Mouse (Mus musculus): ENCODE measurements at regions not wholly inside any gene's neighbourhood (a gene's known extent, or its start where the extent isn't known, plus 50 kb on each side); places are given as distances from the start of the nearest gene placed in this dataset.

GRCm38 (mm10) chr15:68656722-68657121 lies 2156.0 kb upstream of the Lrrc6 start:
- H3K9ac ChIP-seq (ENCODE audit: low read depth, low read length): no peak overlapping the region
- ATAC-seq (ENCODE audit: low FRiP score, low TSS enrichment): peak; percentile 85
- no peak overlapping the region for H3K4me3 ChIP-seq (ENCODE audit: low read length)
- no peaks in the 10 kb centered on the region for H3K9me3 ChIP-seq (ENCODE audit: control insufficient read depth, low read length)
- H3K27ac ChIP-seq (ENCODE audit: low read depth, low read length): no peak overlapping the region
- H3K4me1 ChIP-seq (ENCODE audit: control insufficient read depth, insufficient read depth, low read length): no peaks in the 10 kb centered on the region
- 19% methylated on average over 6 of the region's 6 CpGs for WGBS
- no peak overlapping the region for H3K4me2 ChIP-seq (replicated peaks; ENCODE audit: low read depth, low read length)
- no peaks in the 10 kb centered on the region for H3K27me3 ChIP-seq (ENCODE audit: control insufficient read depth, insufficient read depth, low read length)
- H3K36me3 ChIP-seq (ENCODE audit: control insufficient read depth, insufficient read depth, low read length): no peaks in the 10 kb centered on the region

- Histone ChIP-seq H3K27me3 (ENCODE audit: control insufficient read depth, insufficient read depth, low read length) (no peaks in the 10 kb centered on the region), H3K36me3 (ENCODE audit: control insufficient read depth, insufficient read depth, low read length) (no peaks in the 10 kb centered on the region), H3K27ac (ENCODE audit: low read depth, low read length) (no peak overlapping the region), H3K4me2 (replicated peaks; ENCODE audit: low read depth, low read length) (no peak overlapping the region), H3K9ac (ENCODE audit: low read depth, low read length) (no peak overlapping the region), H3K9me3 (ENCODE audit: control insufficient read depth, low read length) (no peaks in the 10 kb centered on the region), H3K4me3 (ENCODE audit: low read length) (no peak overlapping the region), H3K4me1 (ENCODE audit: control insufficient read depth, insufficient read depth, low read length) (no peaks in the 10 kb centered on the region)
- WGBS: 88% methylated on average over 3 of the region's 3 CpGs
- ATAC-seq (ENCODE audit: low FRiP score, low TSS enrichment): no peak
These were observed 2154.3 kb upstream of the Lrrc6 start for GRCm38 (mm10) chr15:68655046-68655445.

DNA sequence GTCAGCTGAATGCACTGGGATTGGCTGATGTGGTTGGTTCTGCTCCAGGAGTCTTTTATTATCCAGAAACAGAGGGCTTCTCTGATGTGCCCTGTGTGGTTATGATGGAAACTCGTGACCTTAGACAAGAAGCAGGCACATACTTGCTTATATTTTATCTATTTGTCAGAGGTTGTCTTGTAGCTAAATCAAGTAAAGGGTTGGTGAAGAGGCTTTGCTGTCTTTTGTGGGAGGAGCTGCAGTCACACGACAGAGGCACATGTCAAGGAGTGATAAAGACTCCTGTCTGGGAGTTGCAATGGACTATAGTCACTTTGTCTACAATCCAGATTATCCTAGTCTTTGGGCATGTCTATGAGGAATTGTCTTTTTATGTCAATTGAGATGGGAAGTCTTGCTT lies 2149.9 kb upstream of the Lrrc6 start:
- 57% methylated on average over 2 of the region's 2 CpGs for whole genome bisulfite sequencing
- Histone ChIP-seq H3K9ac (ENCODE audit: low read depth, low read length) (no peak overlapping the region), H3K4me3 (ENCODE audit: low read length) (no peak overlapping the region), H3K4me2 (replicated peaks; ENCODE audit: low read depth, low read length) (no peak overlapping the region), H3K27ac (ENCODE audit: low read depth, low read length) (no peak overlapping the region), H3K4me1 (ENCODE audit: control insufficient read depth, insufficient read depth, low read length) (no peaks in the 10 kb centered on the region), H3K9me3 (ENCODE audit: control insufficient read depth, low read length) (no peaks in the 10 kb centered on the region), H3K27me3 (ENCODE audit: control insufficient read depth, insufficient read depth, low read length) (no peaks in the 10 kb centered on the region), H3K36me3 (ENCODE audit: control insufficient read depth, insufficient read depth, low read length) (no peaks in the 10 kb centered on the region)
- no peak for ATAC-seq (ENCODE audit: low FRiP score, low TSS enrichment)

GRCm38 (mm10) chr15:68650033-68650432 lies 2149.3 kb upstream of the Lrrc6 start:
- 49% methylated on average over 3 of the region's 3 CpGs for WGBS
- no peaks in the 10 kb centered on the region for H3K36me3 ChIP-seq (ENCODE audit: control insufficient read depth, insufficient read depth, low read length)
- no peak overlapping the region for H3K4me2 ChIP-seq (replicated peaks; ENCODE audit: low read depth, low read length)
- no peaks in the 10 kb centered on the region for H3K27me3 ChIP-seq (ENCODE audit: control insufficient read depth, insufficient read depth, low read length)
- no peaks in the 10 kb centered on the region for H3K9me3 ChIP-seq (ENCODE audit: control insufficient read depth, low read length)
- no peak for ATAC-seq (ENCODE audit: low FRiP score, low TSS enrichment)
- no peak overlapping the region for H3K4me3 ChIP-seq (ENCODE audit: low read length)
- H3K9ac ChIP-seq (ENCODE audit: low read depth, low read length): no peak overlapping the region
- H3K4me1 ChIP-seq (ENCODE audit: control insufficient read depth, insufficient read depth, low read length): no peaks in the 10 kb centered on the region
- H3K27ac ChIP-seq (ENCODE audit: low read depth, low read length): no peak overlapping the region

DNA sequence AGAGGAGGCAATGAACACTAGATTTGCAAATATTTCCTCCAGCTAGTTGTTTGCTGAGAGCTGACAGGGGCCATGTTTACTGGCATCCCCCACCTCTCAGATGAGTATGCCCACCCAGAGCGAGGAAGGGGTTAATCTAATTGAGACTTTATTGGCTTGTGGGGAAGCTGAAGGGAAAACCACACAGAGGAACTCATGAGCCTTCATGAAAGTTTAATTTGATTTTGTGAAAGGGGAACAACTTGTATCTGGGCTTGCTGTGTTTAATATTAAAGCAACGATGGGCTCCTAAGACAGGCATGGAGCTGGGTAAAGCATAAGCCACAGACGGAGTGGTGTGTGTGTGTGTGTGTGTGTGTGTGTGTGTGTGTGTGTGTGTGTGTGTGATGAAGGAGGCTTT lies 2146.2 kb upstream of the Lrrc6 start:
- Histone ChIP-seq H3K36me3 (ENCODE audit: control insufficient read depth, insufficient read depth, low read length) (no peaks in the 10 kb centered on the region), H3K4me2 (replicated peaks; ENCODE audit: low read depth, low read length) (no peak overlapping the region), H3K9ac (ENCODE audit: low read depth, low read length) (no peak overlapping the region), H3K4me1 (ENCODE audit: control insufficient read depth, insufficient read depth, low read length) (no peaks in the 10 kb centered on the region), H3K27me3 (ENCODE audit: control insufficient read depth, insufficient read depth, low read length) (no peaks in the 10 kb centered on the region), H3K27ac (ENCODE audit: low read depth, low read length) (no peak overlapping the region), H3K4me3 (ENCODE audit: low read length) (no peak overlapping the region), H3K9me3 (ENCODE audit: control insufficient read depth, low read length) (no peaks in the 10 kb centered on the region)
- ATAC-seq (ENCODE audit: low FRiP score, low TSS enrichment): no peak
- 72% methylated on average over 3 of the region's 3 CpGs for WGBS

- no peak overlapping the region for H3K9ac ChIP-seq (ENCODE audit: low read depth, low read length)
- no peaks in the 10 kb centered on the region for H3K9me3 ChIP-seq (ENCODE audit: control insufficient read depth, low read length)
- no peak for ATAC-seq (ENCODE audit: low FRiP score, low TSS enrichment)
- H3K4me2 ChIP-seq (replicated peaks; ENCODE audit: low read depth, low read length): no peak overlapping the region
- H3K4me1 ChIP-seq (ENCODE audit: control insufficient read depth, insufficient read depth, low read length): no peaks in the 10 kb centered on the region
- H3K36me3 ChIP-seq (ENCODE audit: control insufficient read depth, insufficient read depth, low read length): no peaks in the 10 kb centered on the region
- WGBS: 96% methylated on average over 1 of the region's 1 CpGs
- H3K27ac ChIP-seq (ENCODE audit: low read depth, low read length): no peak overlapping the region
- no peak overlapping the region for H3K4me3 ChIP-seq (ENCODE audit: low read length)
- H3K27me3 ChIP-seq (ENCODE audit: control insufficient read depth, insufficient read depth, low read length): no peaks in the 10 kb centered on the region
These were observed 2144.2 kb upstream of the Lrrc6 start for GRCm38 (mm10) chr15:68644862-68645261.

DNA sequence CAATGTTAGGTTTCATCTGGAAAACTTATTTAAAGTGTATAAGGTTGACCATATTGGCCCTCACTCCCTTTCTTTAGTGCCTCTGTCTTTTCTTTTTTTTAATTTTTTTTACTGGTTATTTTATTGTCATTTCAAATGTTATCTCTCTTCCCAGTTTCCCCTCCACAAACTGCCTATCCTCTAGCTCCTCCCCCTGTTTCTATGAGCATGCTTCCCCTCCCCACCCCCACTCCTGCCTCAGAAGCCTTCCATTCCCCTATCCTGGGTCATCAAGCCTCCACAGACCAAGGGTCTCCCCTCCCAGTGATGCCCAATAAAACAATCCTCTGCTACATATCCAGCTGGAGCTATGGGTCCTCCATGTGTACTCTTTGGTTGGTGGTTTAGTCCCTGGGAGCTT lies 2134.9 kb upstream of the Lrrc6 start:
- H3K27ac ChIP-seq (ENCODE audit: low read depth, low read length): no peak overlapping the region
- H3K36me3 ChIP-seq (ENCODE audit: control insufficient read depth, insufficient read depth, low read length): no peaks in the 10 kb centered on the region
- H3K9ac ChIP-seq (ENCODE audit: low read depth, low read length): no peak overlapping the region
- no peak overlapping the region for H3K4me3 ChIP-seq (ENCODE audit: low read length)
- H3K9me3 ChIP-seq (ENCODE audit: control insufficient read depth, low read length): no peaks in the 10 kb centered on the region
- no peak overlapping the region for H3K4me2 ChIP-seq (replicated peaks; ENCODE audit: low read depth, low read length)
- H3K4me1 ChIP-seq (ENCODE audit: control insufficient read depth, insufficient read depth, low read length): no peaks in the 10 kb centered on the region
- H3K27me3 ChIP-seq (ENCODE audit: control insufficient read depth, insufficient read depth, low read length): no peaks in the 10 kb centered on the region
- no peak for ATAC-seq (ENCODE audit: low FRiP score, low TSS enrichment)

GRCm38 (mm10) chr15:68626976-68627375 lies 2126.3 kb upstream of the Lrrc6 start:
- H3K27ac ChIP-seq (ENCODE audit: low read depth, low read length): no peak overlapping the region
- WGBS: 79% methylated on average over 4 of the region's 4 CpGs
- no peak overlapping the region for H3K4me2 ChIP-seq (replicated peaks; ENCODE audit: low read depth, low read length)
- no peaks in the 10 kb centered on the region for H3K9me3 ChIP-seq (ENCODE audit: control insufficient read depth, low read length)
- H3K4me1 ChIP-seq (ENCODE audit: control insufficient read depth, insufficient read depth, low read length): no peaks in the 10 kb centered on the region
- ATAC-seq (ENCODE audit: low FRiP score, low TSS enrichment): no peak
- H3K9ac ChIP-seq (ENCODE audit: low read depth, low read length): no peak overlapping the region
- H3K36me3 ChIP-seq (ENCODE audit: control insufficient read depth, insufficient read depth, low read length): no peaks in the 10 kb centered on the region
- H3K4me3 ChIP-seq (ENCODE audit: low read length): no peak overlapping the region
- no peaks in the 10 kb centered on the region for H3K27me3 ChIP-seq (ENCODE audit: control insufficient read depth, insufficient read depth, low read length)

DNA sequence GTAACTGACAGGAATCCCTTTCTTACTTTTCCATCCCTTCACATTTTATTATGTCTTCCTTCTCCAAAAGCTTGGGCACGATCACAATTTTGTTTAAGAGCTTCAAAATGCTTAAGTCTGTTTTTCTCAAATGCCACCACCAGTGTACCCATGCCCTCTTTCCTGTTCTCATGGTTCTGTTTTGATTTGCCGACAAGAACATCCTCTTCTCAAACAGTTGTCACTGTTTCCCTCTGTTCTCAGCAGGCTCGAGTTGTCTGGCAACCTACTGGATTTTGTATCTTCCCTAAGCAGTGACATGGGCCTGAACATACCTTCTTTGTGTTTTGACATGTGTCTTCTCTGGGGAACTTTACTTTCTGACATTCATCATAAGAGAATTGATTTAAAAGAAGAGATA lies 2124.1 kb upstream of the Lrrc6 start:
- Histone ChIP-seq H3K27me3 (ENCODE audit: control insufficient read depth, insufficient read depth, low read length) (no peaks in the 10 kb centered on the region), H3K36me3 (ENCODE audit: control insufficient read depth, insufficient read depth, low read length) (no peaks in the 10 kb centered on the region), H3K27ac (ENCODE audit: low read depth, low read length) (no peak overlapping the region), H3K4me3 (ENCODE audit: low read length) (no peak overlapping the region), H3K9ac (ENCODE audit: low read depth, low read length) (no peak overlapping the region), H3K4me1 (ENCODE audit: control insufficient read depth, insufficient read depth, low read length) (no peaks in the 10 kb centered on the region), H3K4me2 (replicated peaks; ENCODE audit: low read depth, low read length) (no peak overlapping the region), H3K9me3 (ENCODE audit: control insufficient read depth, low read length) (no peaks in the 10 kb centered on the region)
- WGBS: 68% methylated on average over 3 of the region's 3 CpGs
- no peak for ATAC-seq (ENCODE audit: low FRiP score, low TSS enrichment)

Data from kidney, embryonic 14.5 days (tissue).